Mouse (Mus musculus) neural tube, embryonic 11.5 days (tissue): ENCODE data around the gene Nop2. TPM values are rescaled to one million over a fixed set of nuclear protein-coding genes. Genes with fewer than 3 reads are reported as not detected.

ENCODE experiments used
- ATAC-seq: fragments of 200-750 bp; cut with Nextera tagmentation; 2 replicates; pipeline ENCODE4 v1.8.0; 2017; ENCODE audit warnings: moderate number of reproducible peaks, mild to moderate bottlenecking, moderate TSS enrichment, moderate library complexity; ENCODE audit not compliant: insufficient read depth, low FRiP score, low TSS enrichment
- DNase-seq: peaks from one replicate; pipeline ENCODE4 v3.0.0-alpha.2; 2015; ENCODE audit warnings: low spot score
- H3K27ac ChIP-seq: fragments of 300-500 bp; sonication (generic); 2 replicates; pipeline ENCODE4 v1.5.1; 2014; ENCODE audit warnings: low read depth, mild to moderate bottlenecking, low read length
- H3K27me3 ChIP-seq: fragments of 300-500 bp; sonication (generic); 2 replicates; pipeline ENCODE4 v1.6.1; 2014; ENCODE audit warnings: mild to moderate bottlenecking, low read length, mixed read lengths; ENCODE audit not compliant: control insufficient read depth, insufficient read depth
- H3K36me3 ChIP-seq: fragments of 300-500 bp; sonication (generic); 2 replicates; pipeline ENCODE4 v1.6.1; 2014; ENCODE audit warnings: mild to moderate bottlenecking, low read length, moderate library complexity, mixed read lengths; ENCODE audit not compliant: control insufficient read depth, insufficient read depth
- H3K4me1 ChIP-seq: fragments of 300-500 bp; sonication (generic); 2 replicates; pipeline ENCODE4 v1.6.1; 2014; ENCODE audit warnings: low read length, mixed read lengths; ENCODE audit not compliant: control insufficient read depth, insufficient read depth
- H3K4me2 ChIP-seq: fragments of 300-500 bp; sonication (generic); 2 replicates; pipeline ENCODE4 v1.6.1; 2014; ENCODE audit warnings: low read depth, mild to moderate bottlenecking, moderate library complexity
- H3K4me3 ChIP-seq: fragments of 300-500 bp; sonication (generic); 2 replicates; pipeline ENCODE4 v1.5.1; 2014; ENCODE audit warnings: low read depth, low read length
- H3K9ac ChIP-seq: fragments of 300-500 bp; sonication (generic); 2 replicates; pipeline ENCODE4 v1.6.1; 2014; ENCODE audit warnings: mild to moderate bottlenecking, low read length
- H3K9me3 ChIP-seq: fragments of 300-500 bp; sonication (generic); 2 replicates; pipeline ENCODE4 v1.6.1; 2016; ENCODE audit warnings: low read length; ENCODE audit not compliant: control insufficient read depth
- WGBS: fragments of 180-500 bp; shearing (Covaris S2); extraction: QIAGEN DNeasy Blood & Tissue Kit; methylation state at CpG from one replicate; pipeline ENCODE4 v1.1.7; 2014; 5-methylcytosine and 5-hydroxymethylcytosine counted together
- polyA plus RNA-seq: library from polyadenylated mRNA; unstranded; fragments of >200 nt; fragmentation: Nextera tagmentation; extraction: Ambion mirVana; gene quantifications from 2 replicates; pipeline ENCODE4 v1.2.1, GENCODE M21; 2014

Nop2 gene
- polyA plus RNA-seq, 1 experiment from 2014 or later: 63.4 TPM

DNA sequence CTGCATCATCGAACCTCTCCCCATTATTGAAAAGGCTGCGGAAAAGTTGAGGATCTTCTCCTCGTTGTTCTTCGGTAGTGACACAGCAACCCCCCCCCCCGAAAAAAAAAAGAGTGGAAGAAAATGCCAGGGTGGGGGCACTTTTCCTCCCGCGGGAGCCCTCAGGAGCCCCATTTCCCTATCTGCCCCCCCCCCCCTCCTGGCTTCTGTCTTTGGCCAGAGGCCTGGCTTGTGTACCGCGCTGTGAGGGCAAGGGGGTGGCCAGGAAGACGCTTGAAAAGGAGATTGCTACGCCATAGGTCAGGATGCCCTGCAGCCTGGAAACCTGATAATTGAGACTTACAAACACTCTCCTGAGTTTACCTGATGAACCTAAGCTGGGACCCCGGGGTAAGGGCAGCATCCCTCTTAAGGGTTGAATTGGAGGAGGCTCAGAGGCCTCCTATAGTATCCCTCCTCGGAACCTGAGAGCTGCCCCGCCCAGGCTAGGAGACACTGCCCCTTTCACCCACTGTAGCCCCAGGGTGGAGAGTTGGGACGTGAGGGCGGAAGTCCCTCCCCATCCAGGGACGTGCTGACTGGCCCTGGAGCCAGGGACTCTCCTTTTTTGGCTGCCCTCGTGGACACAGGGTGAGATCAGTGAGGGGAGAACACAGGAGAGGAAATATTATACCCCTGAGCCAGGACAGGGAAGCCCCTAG is 34.5 kb downstream of the Nop2 start, which contains the start of gene Gapdh:
Gene Gapdh (minus strand): TSS at position 417 of the 701 bp plus-strand sequence.
- peak; percentile 8; the same call in 1 of the 2 replicates for ATAC-seq
- DNase-seq: peak; percentile 70
- Histone ChIP-seq H3K27me3 (no peaks in the 10 kb centered on the region), H3K4me1 (peaks cover 26% of the 10 kb centered on the region), H3K9ac (peak within 1 kb of the TSS; percentile 97), H3K4me2 (peak within 1 kb of the TSS; percentile 85), H3K36me3 (peaks cover 28% of the 10 kb centered on the region), H3K4me3 (peak within 1 kb of the TSS; percentile 96), H3K9me3 (no peaks in the 10 kb centered on the region), H3K27ac (peak within 1 kb of the TSS; percentile 95)
- 0% methylated on average over 18 of the region's 18 CpGs for WGBS

DNA sequence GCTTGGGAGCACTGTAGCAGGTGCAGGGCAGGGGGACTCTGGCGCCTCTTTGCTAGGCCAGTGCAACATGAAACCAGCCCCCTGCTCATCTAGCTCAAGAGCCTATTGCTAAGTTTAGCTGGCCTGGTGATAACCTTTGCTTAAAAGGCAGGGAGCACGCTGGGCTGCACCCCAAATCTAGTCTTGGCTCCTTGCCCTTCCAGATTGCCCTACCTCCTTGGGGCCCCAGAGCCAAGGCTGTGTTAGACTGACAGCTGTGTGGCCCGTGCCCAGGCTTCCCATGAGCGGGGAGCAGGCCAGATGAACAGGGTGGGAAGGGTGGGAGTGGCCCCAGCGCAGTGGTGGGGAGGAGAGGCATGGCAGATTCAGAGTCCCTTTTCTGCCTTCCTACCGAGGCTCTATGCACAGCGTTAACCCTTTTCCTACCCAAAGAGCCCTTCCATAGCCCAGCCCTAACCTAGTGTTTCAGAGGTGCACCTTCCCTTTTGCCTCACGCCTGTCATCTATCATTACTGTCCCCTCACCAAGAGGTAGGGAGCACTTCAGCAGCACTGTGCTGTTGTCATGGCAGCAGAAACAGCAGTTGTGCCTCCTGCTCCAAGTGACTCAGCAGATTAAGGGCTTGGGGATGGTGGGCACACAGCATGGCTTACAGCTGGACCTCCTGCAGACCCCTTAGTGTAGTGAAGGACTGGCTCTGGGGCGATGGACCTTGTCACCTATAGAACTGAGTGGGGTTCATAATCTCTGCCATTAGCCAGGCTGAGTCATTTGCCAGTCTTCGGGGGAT is 35.3 kb downstream of the Nop2 start:
- DNase-seq: peak; percentile 44
- H3K9ac ChIP-seq: peak overlapping the region; percentile 97
- ATAC-seq: no peak
- no peaks in the 10 kb centered on the region for H3K9me3 ChIP-seq
- H3K36me3 ChIP-seq: peaks cover 35% of the 10 kb centered on the region
- H3K4me1 ChIP-seq: peaks cover 26% of the 10 kb centered on the region
- peak overlapping the region; percentile 58 for H3K27ac ChIP-seq
- peak overlapping the region; percentile 85 for H3K4me2 ChIP-seq
- H3K27me3 ChIP-seq: no peaks in the 10 kb centered on the region
- WGBS: 19% methylated on average over 10 of the region's 10 CpGs
- peak overlapping the region; percentile 96; the same call in 1 of the 2 replicates for H3K4me3 ChIP-seq

DNA sequence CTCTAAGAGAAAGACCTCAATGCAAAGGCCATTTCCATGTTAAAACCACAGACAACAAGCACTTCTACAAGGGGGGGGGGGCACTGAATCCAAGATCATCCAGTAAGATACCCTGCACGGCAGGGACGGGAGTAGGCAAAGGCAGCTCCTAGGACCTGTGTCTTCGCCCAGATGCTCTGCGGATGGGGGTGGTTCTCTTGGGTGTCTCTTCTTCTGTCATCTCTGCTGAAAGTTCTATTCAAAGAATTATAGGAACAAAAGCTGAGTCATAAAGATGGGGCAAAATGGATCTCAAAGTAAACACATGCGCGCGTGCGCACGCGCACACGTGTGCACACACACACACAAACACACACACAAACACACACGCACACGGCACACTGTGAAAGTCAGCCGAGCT is 36.4 kb downstream of the Nop2 start:
- peaks cover 26% of the 10 kb centered on the region for H3K4me1 ChIP-seq
- no peak overlapping the region for H3K4me2 ChIP-seq
- H3K4me3 ChIP-seq: no peak overlapping the region
- WGBS: 93% methylated on average over 14 of the region's 14 CpGs
- ATAC-seq (no peak), DNase-seq (no peak)
- no peak overlapping the region for H3K27ac ChIP-seq
- H3K9me3 ChIP-seq: no peaks in the 10 kb centered on the region
- no peak overlapping the region for H3K9ac ChIP-seq
- H3K36me3 ChIP-seq: peaks cover 42% of the 10 kb centered on the region
- H3K27me3 ChIP-seq: no peaks in the 10 kb centered on the region

DNA sequence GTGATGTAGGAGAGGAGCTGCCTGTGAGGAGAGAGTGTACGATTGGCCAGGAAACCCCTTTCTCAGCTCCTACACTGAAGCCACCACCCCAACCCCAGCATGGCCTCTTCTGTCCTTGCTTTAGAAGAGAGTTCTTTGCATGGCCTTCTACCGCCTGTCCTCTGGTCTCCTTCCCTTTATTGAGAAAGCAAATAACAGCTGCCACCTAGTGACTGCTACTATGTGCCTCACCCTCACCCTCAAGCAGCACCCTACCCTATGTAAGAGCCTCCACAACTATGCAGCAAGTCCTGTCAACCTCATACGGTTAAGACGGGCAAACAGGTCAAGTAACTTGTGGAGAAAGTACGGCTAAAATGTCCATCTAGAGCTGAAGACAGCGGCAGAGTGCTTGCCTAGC is 38.5 kb downstream of the Nop2 start:
- no peaks in the 10 kb centered on the region for H3K27me3 ChIP-seq
- no peak overlapping the region for H3K9ac ChIP-seq
- peaks cover 15% of the 10 kb centered on the region for H3K4me1 ChIP-seq
- ATAC-seq: no peak
- peaks cover 57% of the 10 kb centered on the region for H3K36me3 ChIP-seq
- no peak overlapping the region for H3K27ac ChIP-seq
- no peak for DNase-seq
- no peaks in the 10 kb centered on the region for H3K9me3 ChIP-seq
- H3K4me3 ChIP-seq: no peak overlapping the region
- no peak overlapping the region for H3K4me2 ChIP-seq
- 88% methylated on average over 6 of the region's 6 CpGs for WGBS

DNA sequence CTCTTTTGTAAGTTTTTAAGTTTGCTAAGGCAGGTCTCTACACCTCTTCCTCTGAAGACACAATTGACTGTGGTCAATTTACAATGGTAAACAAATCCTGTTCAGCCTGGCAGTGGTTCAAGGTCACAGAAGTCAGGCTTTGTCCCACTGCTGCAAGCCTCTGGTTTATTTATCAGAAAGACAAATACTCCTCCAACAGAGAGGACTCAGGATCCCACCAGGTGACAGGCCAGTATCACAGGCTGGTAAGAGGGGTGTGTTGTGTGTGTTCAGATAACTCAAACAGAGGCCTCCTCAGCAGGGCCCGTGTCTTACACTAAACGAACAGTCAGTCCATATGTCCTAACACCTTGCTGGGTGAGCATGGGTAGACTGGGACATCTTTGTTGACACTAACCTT is 40.8 kb downstream of the Nop2 start:
- H3K27ac ChIP-seq: no peak overlapping the region
- H3K4me1 ChIP-seq: peaks cover under 1% of the 10 kb centered on the region
- peaks cover 75% of the 10 kb centered on the region for H3K36me3 ChIP-seq
- no peak overlapping the region for H3K4me2 ChIP-seq
- H3K9ac ChIP-seq: no peak overlapping the region
- no peaks in the 10 kb centered on the region for H3K9me3 ChIP-seq
- DNase-seq (no peak), ATAC-seq (no peak)
- no peak overlapping the region for H3K4me3 ChIP-seq
- H3K27me3 ChIP-seq: no peaks in the 10 kb centered on the region
- 98% methylated on average over 2 of the region's 2 CpGs for WGBS

DNA sequence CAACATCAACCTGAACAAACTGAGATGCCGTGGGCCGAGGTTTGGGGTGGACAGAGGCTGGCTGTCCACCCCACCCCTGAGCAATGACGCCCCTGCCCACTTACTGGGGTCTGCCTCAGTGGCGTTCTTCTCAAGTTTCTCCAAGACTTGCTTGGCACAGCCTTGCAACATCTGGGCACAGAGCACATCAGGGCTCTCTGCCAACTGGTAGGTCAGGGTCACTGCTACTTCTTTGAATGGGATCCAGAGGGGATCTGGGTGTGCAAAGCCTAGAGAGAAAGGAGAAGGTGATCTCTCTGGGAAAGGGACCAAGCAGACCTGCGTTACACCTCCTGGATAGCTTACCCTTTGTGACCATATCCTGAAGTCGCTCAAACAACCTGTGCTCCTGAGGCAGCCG is 41.5 kb downstream of the Nop2 start:
- ATAC-seq (no peak), DNase-seq (no peak)
- Histone ChIP-seq H3K4me3 (no peak overlapping the region), H3K4me1 (no peaks in the 10 kb centered on the region), H3K27me3 (no peaks in the 10 kb centered on the region), H3K9me3 (no peaks in the 10 kb centered on the region), H3K36me3 (peaks cover 78% of the 10 kb centered on the region), H3K9ac (no peak overlapping the region), H3K4me2 (no peak overlapping the region), H3K27ac (no peak overlapping the region)
- WGBS: 96% methylated on average over 7 of the region's 7 CpGs

DNA sequence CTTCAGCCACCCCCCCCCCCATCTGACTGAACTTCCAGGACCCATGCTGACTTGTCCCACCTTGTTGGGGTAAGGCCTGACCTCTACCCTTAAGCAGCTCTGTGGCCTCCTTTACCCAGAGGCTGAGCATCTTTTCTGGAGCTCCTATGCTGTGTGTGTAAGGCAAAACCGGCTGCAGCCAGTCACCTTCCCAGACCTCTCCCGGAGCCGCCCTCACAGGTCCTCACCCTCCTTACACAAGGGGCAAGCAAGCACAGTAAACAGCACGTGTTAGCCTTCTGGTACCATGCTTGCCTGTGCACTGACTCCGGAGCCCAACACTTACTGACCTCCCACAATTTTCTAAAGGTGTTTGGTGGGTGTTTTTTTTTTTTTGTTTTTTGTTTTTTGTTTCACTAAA is 43.8 kb downstream of the Nop2 start:
- DNase-seq (no peak), ATAC-seq (no peak)
- peaks cover 66% of the 10 kb centered on the region for H3K36me3 ChIP-seq
- no peak overlapping the region for H3K4me3 ChIP-seq
- H3K4me2 ChIP-seq: no peak overlapping the region
- WGBS: 94% methylated on average over 5 of the region's 5 CpGs
- H3K9ac ChIP-seq: no peak overlapping the region
- H3K27me3 ChIP-seq: no peaks in the 10 kb centered on the region
- no peaks in the 10 kb centered on the region for H3K9me3 ChIP-seq
- no peak overlapping the region for H3K27ac ChIP-seq
- H3K4me1 ChIP-seq: no peaks in the 10 kb centered on the region

DNA sequence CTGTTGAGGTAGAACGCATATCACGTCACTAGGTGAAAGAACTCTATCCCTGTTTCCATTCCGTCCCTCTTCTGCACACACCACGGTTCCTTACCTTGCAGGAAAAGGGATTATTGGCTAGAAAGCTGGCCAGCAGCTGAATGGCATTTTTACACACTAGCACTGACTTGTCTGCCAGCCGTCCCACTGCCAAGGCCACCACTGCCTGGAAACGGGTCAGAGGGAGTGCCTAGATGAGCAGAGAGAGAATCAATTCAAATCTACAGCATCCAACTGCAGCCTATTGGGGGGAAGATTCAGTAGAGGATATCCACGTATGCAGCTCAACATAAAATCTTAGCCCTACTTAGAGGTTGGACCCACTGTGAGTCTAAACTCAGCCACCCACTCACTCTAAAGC is 47.9 kb downstream of the Nop2 start:
- Histone ChIP-seq H3K9me3 (no peaks in the 10 kb centered on the region), H3K4me3 (no peak overlapping the region), H3K36me3 (peaks cover 51% of the 10 kb centered on the region), H3K4me2 (no peak overlapping the region), H3K27ac (no peak overlapping the region), H3K9ac (no peak overlapping the region), H3K4me1 (no peaks in the 10 kb centered on the region), H3K27me3 (no peaks in the 10 kb centered on the region)
- ATAC-seq: no peak
- no peak for DNase-seq
- WGBS: 91% methylated on average over 7 of the region's 7 CpGs

DNA sequence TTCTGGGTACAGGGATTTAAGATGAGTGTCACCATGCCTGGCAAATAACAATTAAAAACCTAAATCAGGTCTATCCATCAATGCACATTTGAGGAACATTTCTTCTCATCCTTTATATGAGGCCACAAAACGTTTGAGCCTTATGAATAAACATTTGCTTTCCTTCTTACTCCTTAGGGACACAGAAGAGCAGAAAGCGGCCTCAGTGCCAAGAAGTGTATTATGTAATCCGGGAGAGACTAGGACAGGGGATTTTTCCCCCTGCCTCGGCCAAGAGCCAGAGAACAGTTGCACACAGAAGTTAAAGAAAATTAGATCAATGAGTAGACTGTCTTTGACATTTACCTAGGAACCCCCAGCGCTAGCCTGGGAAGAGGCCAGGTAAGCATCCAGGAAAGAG is 50.4 kb downstream of the Nop2 start:
- Histone ChIP-seq H3K4me1 (no peaks in the 10 kb centered on the region), H3K9me3 (no peaks in the 10 kb centered on the region), H3K27me3 (no peaks in the 10 kb centered on the region), H3K9ac (no peak overlapping the region), H3K27ac (no peak overlapping the region), H3K4me2 (no peak overlapping the region), H3K4me3 (no peak overlapping the region), H3K36me3 (peaks cover 48% of the 10 kb centered on the region)
- 89% methylated on average over 5 of the region's 5 CpGs for WGBS
- ATAC-seq (no peak), DNase-seq (no peak)
